Mouse (Mus musculus): ENCODE data around the gene Tmem161b.

DNA sequence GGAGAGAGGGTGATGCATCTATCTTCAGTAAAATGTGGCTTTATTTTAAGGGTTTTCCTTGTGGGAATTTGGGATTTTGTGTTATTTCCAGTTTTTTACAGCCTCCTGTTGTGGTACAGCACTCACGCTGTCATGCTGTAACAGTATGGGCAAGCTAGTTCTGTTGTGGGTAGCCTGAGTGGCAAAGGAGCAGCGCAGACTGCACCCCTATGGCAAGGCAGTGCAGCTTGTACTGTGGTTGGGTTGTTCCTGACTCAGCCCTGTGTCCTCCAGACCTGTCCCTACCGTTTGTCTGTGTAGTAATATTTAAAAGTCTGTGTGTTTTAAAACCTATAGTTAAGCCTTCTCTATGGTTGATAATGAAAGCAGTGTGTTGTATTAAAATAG is 63.5 kb downstream of the Tmem161b start:
- TF ChIP-seq EP300 (IDR thresholded peaks at IDR 0.05; ENCODE audit: low read length) = no peak
- TF ChIP-seq USF1 (IDR thresholded peaks at IDR 0.05; ENCODE audit: low read depth, low read length) = no peak
- no peak for TF ChIP-seq CTCF (conservative IDR thresholded peaks at IDR 0.05 in 1 of 2, IDR thresholded peaks at IDR 0.05 in 1 of 2; ENCODE audit: low read depth in 2 of 2, low read length in 2 of 2)
- TF ChIP-seq UBTF (IDR thresholded peaks at IDR 0.05; ENCODE audit: low read depth, low read length) = no peak
- TF ChIP-seq NELFE (IDR thresholded peaks at IDR 0.05; ENCODE audit: low read depth, low read length) = no peak
- TF ChIP-seq RAD21 (IDR thresholded peaks at IDR 0.05; ENCODE audit: low read depth, low read length) = no peak
- no peak for TF ChIP-seq SIN3A (IDR thresholded peaks at IDR 0.05; ENCODE audit: low read length)
- no peak for TF ChIP-seq POLR2A (IDR thresholded peaks at IDR 0.05; ENCODE audit: low read depth, low read length)
- TF ChIP-seq MYC (IDR thresholded peaks at IDR 0.05; ENCODE audit: low read depth, low read length) = no peak
- no peak for TF ChIP-seq MXI1 (IDR thresholded peaks at IDR 0.05; ENCODE audit: low read depth, low read length)
- TF ChIP-seq ZKSCAN1 (IDR thresholded peaks at IDR 0.05; ENCODE audit: borderline replicate concordance, low read depth, low read length) = no peak
- TF ChIP-seq E2F4 (IDR thresholded peaks at IDR 0.05; ENCODE audit: insufficient replicate concordance, low read depth, low read length) = no peak

Measured in CH12.LX (cell line).